Mouse (Mus musculus): Measurements from ENCODE around the gene Filip1l.
A peak's percentile ranks its signal among the peaks of the same experiment; 100 is the strongest.

Filip1l gene

DNA sequence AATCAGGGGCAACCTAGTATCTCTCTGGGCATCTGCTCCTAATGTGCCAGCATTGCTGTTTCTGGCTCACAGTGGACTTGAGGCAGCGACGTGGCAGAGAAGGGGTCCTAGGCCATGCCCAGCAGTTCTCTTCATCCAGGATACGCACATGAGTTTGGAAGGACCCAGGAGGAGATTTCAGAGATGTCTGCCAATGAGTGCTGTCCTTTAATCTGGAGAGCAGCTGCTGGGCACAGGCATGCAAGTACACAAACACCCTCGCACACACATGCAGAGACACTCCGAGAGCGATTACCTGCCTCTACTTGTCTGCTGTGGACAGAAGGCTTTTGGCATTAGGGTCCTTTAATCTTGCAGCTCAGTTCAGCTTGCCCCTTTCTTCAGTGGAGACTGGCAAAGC is at the start of gene Filip1l:
Filip1l (plus strand) TSS at position 343 of the 400 bp plus-strand sequence.
- no peak for DNase-seq (ENCODE audit: low spot score in 2 of 2)

DNA sequence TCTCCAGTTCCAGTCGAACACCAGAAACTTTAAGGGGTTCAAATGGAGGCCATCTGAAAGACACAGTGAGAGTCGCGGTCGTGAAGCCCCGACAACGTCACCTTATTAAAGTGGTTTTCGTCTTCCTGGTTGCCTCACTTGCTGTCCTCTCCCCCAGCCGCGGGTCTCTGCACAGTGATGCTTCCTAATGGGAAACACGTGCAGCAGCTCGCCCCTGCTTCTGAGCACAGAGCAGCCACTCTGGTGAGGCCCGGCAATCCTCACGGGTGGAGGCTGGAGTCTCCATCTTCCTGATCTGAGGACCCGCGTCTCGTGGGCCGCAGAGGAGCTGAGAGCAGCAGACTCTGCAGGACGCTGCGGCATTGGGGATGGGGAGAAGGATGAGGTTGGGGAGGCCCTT is 49.2 kb upstream of the Filip1l start:
- no peak for DNase-seq (ENCODE audit: low spot score in 2 of 2)

DNA sequence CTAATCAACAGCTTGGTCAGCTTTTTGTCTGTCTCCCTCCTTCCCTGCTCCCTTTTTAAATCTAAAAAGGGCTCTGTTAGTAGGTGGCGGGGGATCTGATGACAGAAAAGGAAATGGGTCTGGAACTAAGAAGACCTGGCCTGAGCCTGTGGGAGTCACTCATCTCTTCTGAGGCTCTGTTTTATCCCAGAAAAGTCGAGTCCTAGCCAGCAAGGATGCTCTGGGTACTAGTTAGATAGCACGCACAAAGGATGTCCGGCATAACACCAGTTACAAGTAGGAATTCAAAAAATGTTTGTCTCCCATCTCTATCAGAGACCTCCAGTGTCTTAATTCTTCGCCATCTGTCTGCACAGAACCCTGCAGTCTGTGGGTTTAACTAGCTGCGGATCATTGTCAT is 47.4 kb upstream of the Filip1l start:
- no peak for DNase-seq (ENCODE audit: low spot score in 2 of 2)

DNA sequence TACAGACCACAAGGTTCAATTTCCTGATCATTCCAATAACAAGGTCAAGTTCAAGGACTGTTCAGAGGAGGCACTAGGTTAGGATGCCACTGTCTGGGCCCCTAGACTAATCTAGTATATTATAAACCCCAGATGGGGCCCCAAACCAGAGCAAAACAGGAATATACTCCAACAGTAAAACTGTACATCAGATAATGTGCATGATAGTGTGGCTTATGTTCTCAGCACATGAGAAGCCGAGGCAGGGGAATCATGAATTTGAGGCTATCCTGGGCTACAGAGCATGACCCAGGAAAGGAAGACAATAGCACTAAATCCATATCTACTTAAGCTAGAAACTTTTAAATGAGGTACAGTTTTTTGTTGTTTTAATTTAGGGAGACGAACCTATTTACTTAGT is 40.8 kb upstream of the Filip1l start:
- DNase-seq (ENCODE audit: low spot score in 2 of 2): no peak

DNA sequence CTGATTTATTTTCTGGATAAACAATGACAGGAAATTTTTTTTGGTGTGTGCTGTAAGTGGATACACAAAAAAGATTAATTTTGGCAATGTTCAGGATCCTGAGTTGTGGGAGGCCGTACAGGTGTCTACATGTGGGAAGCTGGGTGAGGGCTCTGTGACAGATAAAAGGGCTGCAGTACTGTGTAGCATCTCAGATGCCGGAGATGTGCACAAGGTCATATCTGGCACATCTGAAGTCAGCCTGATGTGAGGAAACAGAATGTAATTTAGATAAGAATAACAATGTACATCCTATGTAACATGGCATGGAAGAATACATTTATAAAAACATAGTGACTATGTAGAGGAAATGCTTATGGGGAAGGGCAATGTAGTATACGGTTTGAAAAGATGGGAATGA is 39.4 kb upstream of the Filip1l start:
- DNase-seq (ENCODE audit: low spot score in 2 of 2): no peak

DNA sequence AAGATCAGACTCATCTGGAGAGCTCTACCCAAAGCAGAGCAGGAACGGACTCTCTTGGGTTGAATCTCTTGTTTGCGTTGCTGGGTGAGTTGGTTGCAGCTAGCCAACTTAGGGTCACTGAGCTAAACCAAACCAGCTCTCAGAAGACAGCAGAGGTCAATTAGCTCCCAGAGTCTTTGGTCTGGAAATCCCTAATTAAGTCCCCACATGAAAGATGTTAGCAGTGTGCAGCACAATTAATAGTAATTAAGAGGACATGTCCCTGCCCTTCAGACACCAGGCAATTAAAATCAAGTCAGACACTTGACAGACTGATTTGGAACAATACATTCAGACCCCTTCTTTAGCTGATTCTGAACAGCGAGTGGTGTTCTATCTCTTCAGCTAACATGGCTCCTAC is 38.7 kb upstream of the Filip1l start:
- no peak for DNase-seq (ENCODE audit: low spot score in 2 of 2)

DNA sequence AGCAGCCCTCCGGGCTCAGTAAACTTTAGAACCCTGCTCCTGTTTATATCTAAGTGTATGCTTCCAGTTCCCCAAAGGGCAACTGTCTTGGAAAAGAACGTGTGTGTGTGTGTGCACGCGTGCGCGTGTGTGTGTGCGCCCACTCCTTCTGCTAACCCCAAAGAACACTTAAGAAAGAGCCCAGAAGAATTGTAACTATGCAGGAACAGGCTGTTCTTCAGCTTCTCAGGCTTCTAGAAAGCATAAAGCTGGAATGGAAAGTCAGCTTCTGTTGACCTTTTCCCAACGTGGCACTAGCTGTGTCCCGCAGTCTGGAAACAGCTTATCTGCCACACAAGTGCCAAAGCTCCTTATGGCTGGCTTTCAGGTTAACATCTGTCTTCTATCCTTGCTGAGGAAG is 37.9 kb upstream of the Filip1l start:
- no peak for DNase-seq (ENCODE audit: low spot score in 2 of 2)

DNA sequence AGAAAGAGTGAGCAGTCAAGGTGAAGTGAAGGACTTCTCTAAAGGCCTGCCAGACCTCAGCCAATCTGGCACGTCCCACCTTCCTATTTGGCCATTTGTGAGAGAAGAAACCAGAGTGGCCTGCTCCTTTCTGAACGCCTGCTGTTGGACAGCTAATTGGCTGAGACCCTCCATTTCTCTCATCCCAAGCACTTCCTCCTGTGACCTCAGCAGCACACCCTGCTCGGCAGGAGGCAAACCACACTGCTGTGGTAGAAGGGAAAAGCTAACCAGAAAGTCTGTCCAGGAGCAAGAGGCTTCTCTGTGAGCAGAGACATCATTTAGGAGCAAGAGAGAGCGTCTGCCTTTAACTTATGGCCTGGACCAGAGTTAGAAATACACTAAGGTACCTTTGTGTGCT is 35.8 kb upstream of the Filip1l start:
- DNase-seq (ENCODE audit: low spot score in 2 of 2): no peak

DNA sequence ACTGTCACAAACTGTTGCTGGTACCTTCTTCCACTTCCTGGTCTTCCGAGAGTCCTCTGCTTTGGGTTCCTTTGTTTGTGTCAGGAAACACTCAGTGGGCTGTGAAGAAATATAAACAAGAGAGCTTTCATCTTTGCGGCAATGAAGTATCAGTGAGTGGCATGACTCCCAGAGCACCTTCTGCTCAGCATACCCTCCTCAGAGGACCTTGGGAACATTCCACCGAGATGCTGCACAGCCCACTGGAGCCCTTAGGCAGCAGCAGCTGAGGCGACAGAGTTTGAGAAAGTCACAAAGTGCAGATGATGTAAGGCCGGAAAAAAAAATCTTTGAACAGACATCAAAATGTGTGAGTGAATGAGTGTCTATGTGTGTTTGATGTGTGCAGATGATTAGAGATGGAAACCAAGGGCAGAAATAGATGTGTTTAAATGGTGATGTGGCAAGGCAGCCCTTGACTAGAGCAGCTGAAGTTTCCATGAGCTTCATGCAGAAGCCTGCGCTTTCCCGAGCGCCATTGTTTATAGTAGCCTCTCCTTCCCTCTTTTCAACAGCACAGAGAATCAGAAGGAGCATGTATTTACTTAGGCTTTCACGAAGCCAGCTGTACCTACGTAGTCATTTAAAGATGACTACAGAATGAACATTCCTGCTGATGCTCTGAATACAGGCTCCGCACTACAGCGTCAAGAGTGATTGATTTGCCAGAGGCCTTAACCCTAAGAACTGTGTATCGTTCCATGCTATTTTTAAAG is 34.8 kb upstream of the Filip1l start:
- no peak for DNase-seq (ENCODE audit: low spot score in 2 of 2)

DNA sequence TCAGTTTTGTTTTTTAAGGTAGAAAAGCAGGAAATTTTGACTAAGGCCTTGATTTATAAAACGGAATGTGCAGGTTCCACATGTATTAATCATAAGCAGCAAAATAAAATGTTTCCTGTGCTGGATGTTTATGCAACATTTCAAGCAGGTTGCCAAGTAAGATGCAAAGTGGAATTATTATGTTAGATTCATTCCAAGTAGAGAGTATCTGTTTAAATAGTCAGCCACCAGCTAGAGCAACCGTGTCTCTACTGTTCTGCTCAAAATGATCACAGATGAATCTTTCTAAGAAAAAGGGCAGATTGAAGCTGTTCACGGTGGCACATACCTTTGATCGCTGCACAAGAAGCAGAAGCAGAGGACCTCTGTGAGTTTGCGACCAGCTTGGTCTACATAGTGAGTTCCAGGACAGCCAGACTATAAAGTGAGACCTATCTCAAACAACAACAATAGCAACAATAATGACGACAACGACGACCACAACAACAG is 34.2 kb upstream of the Filip1l start:
- DNase-seq (ENCODE audit: low spot score in 2 of 2): no peak

DNA sequence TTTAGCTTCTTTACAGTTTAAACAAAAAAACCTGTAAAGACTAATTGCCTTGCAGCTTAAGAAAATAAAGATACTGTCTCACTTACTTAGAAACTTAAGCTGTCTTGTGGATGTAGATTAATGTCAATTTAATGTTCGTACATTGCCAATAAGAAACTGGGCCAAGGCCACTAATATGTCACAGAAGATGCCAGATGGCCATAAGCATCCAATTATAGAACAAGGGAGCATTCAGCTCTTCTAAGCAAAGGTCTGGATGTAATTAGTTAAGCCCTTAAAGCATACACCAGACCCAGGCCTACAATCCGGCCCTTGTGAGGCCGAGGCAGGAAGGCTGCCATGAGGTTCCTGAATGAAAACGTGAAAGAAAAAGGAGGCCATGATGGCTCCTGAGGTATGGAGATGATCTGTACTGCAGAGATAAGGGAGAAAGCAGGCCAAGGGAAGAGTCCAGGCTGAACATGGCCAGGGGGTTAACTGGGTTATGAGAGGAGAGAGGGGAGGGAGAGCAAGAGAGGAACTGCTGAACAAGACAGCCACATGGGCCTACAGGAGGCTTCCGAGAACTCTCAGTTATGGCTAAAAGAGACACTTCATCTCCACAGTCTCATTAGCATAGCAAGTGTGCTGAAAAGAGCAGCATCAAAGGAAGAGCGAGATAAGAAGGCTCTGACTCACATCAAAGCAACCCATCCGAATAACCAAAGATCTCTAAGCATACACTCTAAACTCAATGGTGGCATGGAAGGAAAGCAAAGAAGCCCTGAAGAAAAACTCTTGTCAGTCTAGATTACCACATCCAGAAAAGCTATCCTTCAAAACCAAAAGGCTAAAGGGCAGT is 33.4 kb upstream of the Filip1l start:
- DNase-seq (ENCODE audit: low spot score in 2 of 2): no peak

DNA sequence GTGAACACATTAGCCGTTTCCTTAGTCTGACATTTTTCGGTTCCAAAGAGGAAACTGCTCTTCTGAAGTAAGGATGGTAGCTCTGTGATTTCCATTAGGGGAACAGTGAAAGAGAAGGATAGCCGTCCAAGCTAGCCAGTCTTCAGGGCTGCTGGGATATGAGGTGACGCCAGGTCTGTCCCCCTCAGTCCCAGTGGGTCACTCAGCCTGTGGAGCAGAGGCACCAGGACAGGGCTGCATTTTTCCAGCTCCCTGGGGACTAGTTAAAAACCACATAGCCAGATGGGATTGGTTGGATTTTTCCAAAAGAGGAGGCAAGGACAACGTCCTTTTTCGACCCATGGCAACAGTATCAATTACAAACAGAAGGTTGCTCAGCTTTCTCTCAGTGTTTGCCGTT is 25.9 kb upstream of the Filip1l start:
- peak in 1 of 2 experiments; percentile 35 for DNase-seq (ENCODE audit: low spot score in 2 of 2)

DNA sequence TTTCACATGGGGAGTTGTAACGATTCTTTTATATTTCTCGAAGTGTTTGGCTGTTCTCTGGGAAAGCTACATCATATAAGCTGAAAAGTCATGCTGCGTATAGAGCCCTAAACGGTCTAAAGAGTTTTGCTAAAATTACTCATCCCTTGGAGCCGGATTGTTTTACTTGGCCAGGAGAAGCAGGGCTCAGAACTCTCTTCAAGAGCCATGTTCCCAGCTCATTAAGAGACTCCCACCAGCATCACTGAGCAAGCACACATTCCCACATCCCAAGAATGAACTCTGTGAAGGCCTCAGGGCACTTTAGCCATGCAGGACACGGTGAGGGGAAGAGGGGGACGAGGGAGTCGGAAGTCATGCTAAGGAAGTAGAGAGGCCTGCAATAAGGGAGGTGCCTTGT is 23.9 kb upstream of the Filip1l start:
- no peak for DNase-seq (ENCODE audit: low spot score in 2 of 2)

DNA sequence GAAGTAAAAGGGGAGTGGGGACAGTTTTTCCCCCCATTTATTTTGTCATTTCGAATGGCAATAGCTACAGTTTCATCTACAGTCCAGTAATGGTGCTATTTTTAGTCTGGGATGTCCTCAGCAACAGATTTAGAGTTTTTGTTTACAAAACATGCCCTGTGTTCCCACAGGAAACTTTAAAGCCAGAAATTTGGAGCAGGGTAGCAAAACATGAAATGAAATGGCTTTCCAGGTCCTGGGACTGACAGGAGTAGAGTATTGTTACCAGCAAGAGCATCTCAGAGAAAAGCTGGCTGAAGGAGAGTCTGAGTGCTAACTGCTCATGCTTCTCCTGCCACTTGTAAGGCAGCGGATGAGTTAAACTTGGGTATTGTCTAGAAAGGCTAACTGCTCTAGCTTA is 22.8 kb upstream of the Filip1l start:
- DNase-seq (ENCODE audit: low spot score in 2 of 2): no peak

DNA sequence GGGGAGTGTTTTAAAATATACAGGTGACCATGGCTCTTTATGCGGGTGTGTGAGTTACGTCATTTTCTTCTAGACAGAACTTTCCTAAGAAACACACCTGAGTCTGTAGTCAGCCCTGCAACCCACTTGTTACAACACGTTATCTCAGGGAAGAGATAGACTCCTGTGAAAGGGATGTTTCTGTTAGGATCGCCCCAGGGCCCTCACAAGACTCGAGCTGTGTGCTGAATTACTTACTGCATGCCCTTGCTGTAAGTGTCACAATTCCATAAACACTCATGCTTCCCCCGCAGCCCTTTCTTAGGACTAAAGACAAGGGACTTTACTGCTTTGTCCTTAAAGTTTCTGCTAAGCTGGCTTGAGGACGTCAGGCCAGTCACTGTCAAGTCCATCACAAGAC is 20.6 kb upstream of the Filip1l start:
- DNase-seq (ENCODE audit: low spot score in 2 of 2): no peak

DNA sequence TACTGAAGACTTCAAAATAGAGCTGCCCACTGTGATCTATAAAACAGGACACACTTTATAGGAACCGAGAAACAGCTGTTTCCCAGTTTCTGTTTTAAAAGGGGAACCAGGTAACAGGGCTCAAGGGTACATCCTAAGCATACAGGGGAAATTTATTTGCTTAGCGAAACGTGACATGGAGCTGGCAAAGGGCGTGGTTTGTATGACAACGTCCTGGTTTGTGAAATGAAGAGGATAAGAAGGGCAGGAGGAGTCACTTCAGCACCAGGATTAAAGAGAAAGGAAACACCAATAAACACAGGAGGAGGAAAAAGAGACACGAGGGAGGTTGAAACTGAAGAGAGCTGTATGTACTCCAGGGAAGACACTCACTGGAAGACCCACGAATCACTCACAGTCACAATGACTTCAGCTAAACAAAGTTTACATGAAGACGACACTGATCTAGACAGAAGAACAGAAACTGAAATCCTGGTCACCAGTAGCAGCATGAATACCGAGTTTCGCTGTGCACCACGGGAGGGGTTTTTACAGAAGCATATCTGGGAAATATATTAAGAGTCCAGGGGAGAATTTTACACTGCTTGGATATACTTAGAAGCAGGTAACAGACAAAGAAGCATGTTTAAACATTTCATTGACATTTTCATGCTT is 16.0 kb upstream of the Filip1l start:
- no peak for DNase-seq (ENCODE audit: low spot score in 2 of 2)

DNA sequence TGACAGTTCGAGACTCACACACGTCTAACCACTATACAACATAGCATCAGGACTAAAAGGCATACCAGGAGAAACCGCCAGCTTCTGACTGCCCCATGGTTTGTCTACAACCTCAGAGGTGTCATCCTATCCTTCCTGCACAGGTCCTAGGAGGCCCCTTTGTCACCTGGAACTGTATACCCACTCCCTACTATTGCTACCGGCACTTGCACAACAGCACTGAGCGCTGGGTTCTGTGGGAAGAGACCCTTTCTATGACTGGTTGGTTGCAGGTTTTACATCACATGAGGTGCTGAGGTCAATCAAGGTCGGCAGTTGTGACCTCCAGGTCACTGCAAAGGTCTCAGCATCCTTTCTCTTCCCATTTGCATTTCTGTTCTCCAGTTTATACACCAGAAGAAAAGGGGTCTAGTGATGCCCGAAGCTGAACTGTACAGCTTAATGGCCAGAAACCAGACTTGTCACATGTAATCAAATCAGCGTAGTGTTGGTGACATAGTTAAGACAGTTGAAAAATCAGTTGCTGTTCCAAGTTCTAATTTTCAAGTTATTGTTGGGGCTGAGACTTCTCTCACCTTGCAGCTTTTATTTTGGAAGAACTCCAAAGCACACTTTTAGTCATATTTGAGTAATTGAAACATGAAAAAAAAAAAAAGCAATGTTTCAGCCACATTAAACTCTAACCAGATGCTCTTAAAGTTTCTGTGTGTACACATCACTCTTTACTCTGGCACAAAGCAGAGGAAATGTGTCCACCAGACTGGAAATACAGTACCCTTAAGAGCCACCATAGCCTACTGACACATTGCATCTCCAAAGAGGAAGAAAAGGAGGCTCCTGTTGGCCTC is 12.9 kb upstream of the Filip1l start:
- no peak for DNase-seq (ENCODE audit: low spot score in 2 of 2)

DNA sequence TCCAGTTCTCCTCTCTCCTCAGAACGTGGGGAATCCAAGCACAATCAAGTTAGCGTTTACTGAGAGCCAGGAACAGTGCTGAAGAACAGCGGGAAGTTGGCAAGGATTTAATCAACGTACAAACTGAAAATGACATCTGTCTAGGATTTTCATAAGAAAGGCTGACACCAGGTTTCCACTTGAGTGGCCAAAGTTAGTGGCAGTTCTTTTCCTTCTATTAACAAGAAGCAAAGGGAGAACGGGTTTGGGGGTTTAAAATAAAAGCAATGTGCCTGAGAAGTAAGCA is 12.3 kb upstream of the Filip1l start:
- no peak for DNase-seq (ENCODE audit: low spot score in 2 of 2)

DNA sequence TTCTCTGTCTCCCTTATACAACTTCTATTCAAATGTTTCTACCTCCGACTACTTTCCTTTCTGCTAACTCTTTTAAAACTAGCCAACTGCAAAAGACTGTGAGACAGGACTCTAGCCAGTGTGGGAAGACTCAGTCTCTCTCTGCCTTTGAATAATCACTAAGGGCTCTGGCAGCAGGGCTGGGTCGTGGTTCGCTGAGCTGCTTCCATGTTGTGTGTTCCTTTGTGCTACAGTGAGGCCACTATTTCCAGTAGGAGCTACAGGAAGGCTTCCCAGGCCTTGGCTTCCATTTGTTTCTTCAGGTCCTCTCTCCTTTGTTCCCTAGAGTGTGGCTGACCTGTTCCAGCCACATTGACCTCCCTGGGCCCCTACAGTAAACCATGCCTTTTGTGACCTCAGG is 6.6 kb upstream of the Filip1l start:
- no peak for DNase-seq (ENCODE audit: low spot score in 2 of 2)

DNA sequence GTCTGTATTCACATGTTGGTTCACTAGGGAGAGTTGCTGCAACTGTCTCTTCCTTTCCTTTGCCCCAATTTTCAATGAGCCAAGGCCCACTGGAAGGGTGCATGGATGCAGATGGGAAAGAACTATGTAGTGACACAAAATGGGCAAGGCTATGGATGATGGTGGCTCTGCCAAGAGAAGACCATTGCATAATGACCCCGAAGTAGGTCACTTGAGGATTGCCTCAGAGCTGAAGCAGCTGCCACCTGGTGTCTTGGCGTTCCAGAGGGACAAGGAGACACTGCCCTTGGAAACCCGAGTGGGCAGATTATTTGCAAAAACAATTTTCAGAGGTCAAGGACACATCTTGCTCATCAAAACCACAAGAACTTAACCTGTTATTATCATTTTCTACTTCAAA is 3.9 kb upstream of the Filip1l start:
- DNase-seq (ENCODE audit: low spot score in 2 of 2): peak in 1 of 2 experiments; percentile 38

DNA sequence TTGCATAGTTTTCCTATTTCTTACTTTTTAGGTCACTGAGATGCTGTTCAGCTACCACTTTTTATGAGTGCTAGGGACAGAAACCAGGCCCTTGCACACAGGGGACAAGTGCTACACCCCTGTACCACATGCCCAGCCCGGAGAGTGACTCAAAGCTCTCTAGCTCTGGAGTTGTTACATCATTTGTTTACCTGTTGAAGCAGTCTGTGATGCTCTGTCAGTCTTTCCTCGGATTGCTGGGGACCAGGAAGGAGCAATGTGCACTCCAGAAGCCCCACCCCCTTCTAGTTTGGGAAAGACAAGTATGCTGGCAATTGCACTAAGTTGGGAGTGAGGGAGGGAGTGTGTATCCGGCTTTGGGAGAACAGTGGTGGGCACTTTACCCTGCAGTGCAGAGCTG is 3.2 kb upstream of the Filip1l start:
- no peak for DNase-seq (ENCODE audit: low spot score in 2 of 2)

DNA sequence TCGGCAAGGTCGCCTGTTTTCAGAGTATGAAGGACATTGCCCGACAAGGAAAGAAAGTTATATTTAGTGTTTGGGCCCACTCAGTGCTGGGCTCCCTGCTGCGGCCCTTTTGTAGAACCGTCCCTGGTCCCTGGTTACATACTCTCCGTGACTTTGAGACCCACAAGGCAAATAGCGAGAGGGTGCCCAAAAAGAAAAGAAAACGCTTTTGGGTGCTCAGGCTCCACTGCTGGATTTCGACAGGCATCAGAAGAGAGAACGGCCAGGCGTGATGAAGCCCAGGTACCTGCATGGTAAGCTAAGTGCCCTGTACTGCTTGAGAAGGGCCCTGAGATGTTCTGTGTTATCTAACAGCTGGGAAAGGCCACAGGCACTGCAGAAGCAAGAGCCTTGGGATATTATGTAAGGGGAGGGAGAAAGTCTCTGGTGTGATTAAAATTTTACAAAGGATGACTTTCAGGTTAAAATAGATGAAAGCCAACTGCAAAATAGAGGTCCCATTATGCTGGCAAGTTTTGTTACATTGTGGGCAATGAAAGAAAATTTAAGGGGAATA is 351 bp downstream of the Filip1l start:
- no peak for DNase-seq (ENCODE audit: low spot score in 2 of 2)
